Mouse (Mus musculus) CH12.LX (cell line): ENCODE results near the gene Pmis2. TPM values are rescaled to one million over a fixed set of nuclear protein-coding genes. Genes with fewer than 3 reads are reported as not detected.
A peak's percentile ranks its signal among the peaks of the same experiment; 100 is the strongest.

Experiments
- DNase-seq: peaks from one replicate; pipeline ENCODE4 v3.0.0-alpha.2; 2013; ENCODE audit errors: extremely low read depth
- H3K27ac ChIP-seq: 2 replicates; pipeline ENCODE4 v1.5.1; 2012; ENCODE audit warnings: low read depth, mild to moderate bottlenecking, control low read depth, moderate library complexity; ENCODE audit not compliant: insufficient read depth
- H3K27me3 ChIP-seq: replicated peaks from 2 replicates; pipeline ENCODE3; 2012; ENCODE audit warnings: inconsistent platforms
- H3K36me3 ChIP-seq, 2 experiments: replicated peaks in 1 of 2; 2 replicates each; pipeline versions ENCODE3 to v1.6.1; 2012; ENCODE audit warnings: inconsistent platforms in 1 of 2, low read length in 1 of 2, mild to moderate bottlenecking in 1 of 2, mixed read lengths in 1 of 2, moderate library complexity in 1 of 2; ENCODE audit not compliant: control insufficient read depth in 1 of 2, insufficient read depth in 1 of 2
- H3K4me1 ChIP-seq, 2 experiments: 2 replicates each; pipeline ENCODE4 v1.6.1; 2012; ENCODE audit warnings: inconsistent platforms in 1 of 2, moderate library complexity in 1 of 2; ENCODE audit not compliant: insufficient read depth in 2 of 2, control insufficient read depth in 1 of 2
- H3K4me2 ChIP-seq: 2 replicates; pipeline ENCODE4 v1.6.1; 2012; ENCODE audit warnings: low read depth, mild to moderate bottlenecking, control low read depth; ENCODE audit not compliant: poor library complexity, insufficient read depth, severe bottlenecking
- H3K4me3 ChIP-seq, 3 experiments: fragments of 150-350 bp in 1 of 3; sonication (generic) in 1 of 3; replicated peaks in 1 of 3; 2 replicates each; pipeline versions ENCODE3 to v1.5.1; 2011 to 2012; ENCODE audit warnings: low read depth in 2 of 3, low read length in 2 of 3, mild to moderate bottlenecking in 2 of 3, moderate library complexity in 2 of 3, control low read depth in 1 of 3, improper control_type of control experiment in 1 of 3, inconsistent platforms in 1 of 3, mixed read lengths in 1 of 3; ENCODE audit not compliant: poor library complexity in 1 of 3
- H3K79me2 ChIP-seq: replicated peaks from 2 replicates; pipeline ENCODE4 v1.6.1; 2012; ENCODE audit warnings: mild to moderate bottlenecking, moderate library complexity; ENCODE audit not compliant: control insufficient read depth, poor library complexity, insufficient read depth, severe bottlenecking; ENCODE audit errors: extremely low read depth
- H3K9ac ChIP-seq: 2 replicates; pipeline ENCODE4 v1.6.1; 2012; ENCODE audit warnings: low read depth, mild to moderate bottlenecking, control low read depth, moderate library complexity; ENCODE audit not compliant: insufficient read depth
- H3K9me3 ChIP-seq: replicated peaks from 2 replicates; pipeline ENCODE3; 2012; ENCODE audit warnings: low read length, inconsistent platforms, mixed read lengths
- CTCF ChIP-seq, 2 experiments: IDR thresholded peaks in 1 of 2; conservative IDR thresholded peaks in 1 of 2; 2 replicates each; pipeline ENCODE4 v1.5.1; 2011 to 2012; ENCODE audit warnings: low read depth in 2 of 2, low read length in 2 of 2, improper control_type of control experiment in 1 of 2, inconsistent platforms in 1 of 2, mild to moderate bottlenecking in 1 of 2, moderate library complexity in 1 of 2
- ELF1 ChIP-seq: IDR thresholded peaks from 2 replicates; pipeline ENCODE4 v1.6.1; 2014; ENCODE audit warnings: low read depth, mild to moderate bottlenecking, inconsistent platforms, low read length, improper control_type of control experiment
- EP300 ChIP-seq: IDR thresholded peaks from 2 replicates; pipeline ENCODE4 v1.6.1; 2011; ENCODE audit warnings: low read length, improper control_type of control experiment
- ETS1 ChIP-seq: conservative IDR thresholded peaks from 2 replicates; pipeline ENCODE4 v1.6.1; 2012; ENCODE audit warnings: low read depth, mild to moderate bottlenecking, inconsistent platforms, low read length, improper control_type of control experiment, moderate library complexity
- HCFC1 ChIP-seq: IDR thresholded peaks from 2 replicates; pipeline ENCODE4 v1.6.1; 2012; ENCODE audit warnings: low read depth, mild to moderate bottlenecking, inconsistent platforms, low read length, improper control_type of control experiment
- JUN ChIP-seq: IDR thresholded peaks from 2 replicates; pipeline ENCODE4 v1.6.1; 2011; ENCODE audit warnings: low read depth, mild to moderate bottlenecking, low read length, improper control_type of control experiment, moderate library complexity; ENCODE audit not compliant: insufficient read depth
- KAT2A ChIP-seq: IDR thresholded peaks from 2 replicates; pipeline ENCODE4 v1.6.1; 2012; ENCODE audit warnings: low read length, improper control_type of control experiment, inconsistent platforms; ENCODE audit not compliant: insufficient replicate concordance
- MAZ ChIP-seq: IDR thresholded peaks from 2 replicates; pipeline ENCODE4 v1.6.1; 2012; ENCODE audit warnings: low read depth, mild to moderate bottlenecking, inconsistent platforms, low read length, improper control_type of control experiment, moderate library complexity
- MXI1 ChIP-seq: IDR thresholded peaks from 2 replicates; pipeline ENCODE4 v1.6.1; 2011; ENCODE audit warnings: mild to moderate bottlenecking, low read depth, low read length, improper control_type of control experiment
- MYC ChIP-seq: IDR thresholded peaks from 2 replicates; pipeline ENCODE4 v1.6.1; 2011; ENCODE audit warnings: low read depth, mild to moderate bottlenecking, improper control_type of control experiment, low read length
- NELFE ChIP-seq: IDR thresholded peaks from 2 replicates; pipeline ENCODE4 v1.6.1; 2011; ENCODE audit warnings: low read depth, low read length, improper control_type of control experiment
- PAX5 ChIP-seq: IDR thresholded peaks from 2 replicates; pipeline ENCODE4 v1.6.1; 2012; ENCODE audit warnings: low read length, inconsistent platforms, mixed read lengths
- POLR2A ChIP-seq: IDR thresholded peaks from 2 replicates; pipeline ENCODE4 v1.6.1; 2011; ENCODE audit warnings: low read depth, mild to moderate bottlenecking, improper control_type of control experiment, low read length
- RAD21 ChIP-seq: IDR thresholded peaks from 2 replicates; pipeline ENCODE4 v1.6.1; 2011; ENCODE audit warnings: low read depth, mild to moderate bottlenecking, low read length, improper control_type of control experiment, moderate library complexity
- SIN3A ChIP-seq: IDR thresholded peaks from 2 replicates; pipeline ENCODE4 v1.6.1; 2012; ENCODE audit warnings: low read length, improper control_type of control experiment, inconsistent platforms
- UBTF ChIP-seq: IDR thresholded peaks from 2 replicates; pipeline ENCODE4 v1.6.1; 2012; ENCODE audit warnings: low read depth, mild to moderate bottlenecking, inconsistent platforms, low read length, improper control_type of control experiment, moderate library complexity
- USF1 ChIP-seq: IDR thresholded peaks from 2 replicates; pipeline ENCODE4 v1.6.1; 2014; ENCODE audit warnings: low read depth, mild to moderate bottlenecking, inconsistent platforms, low read length, improper control_type of control experiment
- USF2 ChIP-seq: conservative IDR thresholded peaks from 2 replicates; pipeline ENCODE4 v1.6.1; 2011; ENCODE audit warnings: low read depth, low read length, improper control_type of control experiment
- ZKSCAN1 ChIP-seq: IDR thresholded peaks from 2 replicates; pipeline ENCODE4 v1.6.1; 2012; ENCODE audit warnings: low read depth, inconsistent platforms, low read length, improper control_type of control experiment, borderline replicate concordance
- ZMIZ1 ChIP-seq: IDR thresholded peaks from 2 replicates; pipeline ENCODE4 v1.6.1; 2012; ENCODE audit warnings: low read depth, mild to moderate bottlenecking, inconsistent platforms, low read length, improper control_type of control experiment
- ZNF384 ChIP-seq: IDR thresholded peaks from 2 replicates; pipeline ENCODE4 v1.6.1; 2012; ENCODE audit warnings: low read depth, low read length, improper control_type of control experiment, inconsistent platforms
- dilution Hi-C: fragments of 300-500 bp; cut with MboI; formaldehyde crosslinking; loops from 2 replicates; pipeline ENCODE4 v1.14.3; 2020; ENCODE audit warnings: low sequenced_read_pairs; ENCODE audit not compliant: extremely low pct_unique_long_range_greater_than_20kb, extremely low pct_ligation_motif_present
- in situ Hi-C: fragments of 300-500 bp; cut with MboI; formaldehyde crosslinking; loops from 3 replicates; pipeline ENCODE4 v1.14.3; 2019; ENCODE audit warnings: low sequenced_read_pairs, low pct_ligation_motif_present, low pct_unique_long_range_greater_than_20kb, mixed read lengths
- polyA plus RNA-seq: library from polyadenylated mRNA; unstranded; fragments of >175 nt; gene quantifications from 2 replicates; pipeline ENCODE4 v1.2.1, GENCODE M21; 2012; ENCODE audit warnings: low read depth; ENCODE audit not compliant: insufficient read length
- total RNA-seq, 2 experiments: library from RNA; depleted of rRNA; stranded (reverse); fragments of 300-350 nt in 1 of 2; fragments of >200 nt in 1 of 2; gene quantifications; 2 replicates each; pipeline ENCODE4 v1.2.3; 2012 to 2014

Pmis2 gene
- total and polyA plus RNA-seq, 3 experiments, result not detected

DNA sequence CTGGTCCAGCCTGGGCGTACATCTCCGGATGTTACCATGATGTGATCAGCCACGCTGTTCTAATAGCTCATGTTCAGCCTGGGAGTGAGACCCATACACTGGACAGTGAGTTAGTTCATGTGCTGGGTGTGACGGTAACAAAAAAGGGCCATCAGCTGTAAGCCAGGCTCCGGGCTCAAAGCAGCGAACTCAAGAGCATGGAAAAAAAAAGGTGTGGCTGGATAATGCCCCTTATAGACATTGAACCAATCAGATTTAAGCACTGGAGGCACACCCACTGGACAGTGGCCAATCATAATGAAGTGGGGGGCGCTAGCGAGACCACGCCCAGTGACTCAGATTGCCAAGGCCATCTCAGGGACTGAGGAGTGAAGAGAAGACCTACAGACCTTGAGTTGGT, 27.2 kb upstream of the Pmis2 start, which contains the start of gene 2200002J24Rik (continued):
- TF ChIP-seq MYC (no peak), ZKSCAN1 (no peak)

- Histone ChIP-seq H3K27ac (no peak overlapping the region), H3K4me2 (peak overlapping the region; percentile 94), H3K9ac (peak overlapping the region; percentile 35), H3K27me3 (no peaks in the 10 kb centered on the region), H3K9me3 (no peaks in the 10 kb centered on the region), H3K4me3 (peak overlapping the region in 1 of 3 experiments; percentile 37), H3K79me2 (no peaks in the 10 kb centered on the region), H3K36me3 (no peaks in the 10 kb centered on the region), H3K4me1 (peaks cover 2 to 21% of the 10 kb centered on the region in 2 experiments; a peak in 3 of 4 replicates)
- TF ChIP-seq UBTF, result no peak
- no peak for TF ChIP-seq MXI1
- peak; percentile 48 for TF ChIP-seq ELF1
- peak; percentile 15; the same call in 1 of the 2 replicates for TF ChIP-seq NELFE
- no peak for TF ChIP-seq USF1
- TF ChIP-seq EP300, result 0 out of 2 replicates have a peak, but pooled peaks have one; percentile 7
- no peak for TF ChIP-seq HCFC1
- DNase-seq, result peak; percentile 61
- in situ Hi-C loops, result no loop called here
- dilution Hi-C loops, result no loop called here
Measured at GRCm38 (mm10) chr7:30698101-30698500, 26.7 kb upstream of the Pmis2 start.

GRCm38 (mm10) chr7:30688325-30688724, 16.9 kb upstream of the Pmis2 start:
- H3K79me2 ChIP-seq, result no peaks in the 10 kb centered on the region
- no peak overlapping the region for H3K4me3 ChIP-seq
- no peaks in the 10 kb centered on the region for H3K36me3 ChIP-seq
- H3K4me1 ChIP-seq, result no peaks in the 10 kb centered on the region
- H3K9me3 ChIP-seq, result no peaks in the 10 kb centered on the region
- H3K27me3 ChIP-seq, result peaks cover 2% of the 10 kb centered on the region
- in situ Hi-C loops (no loop called here), dilution Hi-C loops (no loop called here)
- TF ChIP-seq HCFC1 (no peak), USF1 (no peak), KAT2A (no peak)
- H3K9ac ChIP-seq, result no peak overlapping the region
- H3K4me2 ChIP-seq, result no peak overlapping the region
- no peak overlapping the region for H3K27ac ChIP-seq
- DNase-seq, result no peak

- no peak overlapping the region for H3K27ac ChIP-seq
- no peaks in the 10 kb centered on the region for H3K36me3 ChIP-seq
- H3K9ac ChIP-seq, result no peak overlapping the region
- no peak for TF ChIP-seq USF1
- TF ChIP-seq MXI1, result no peak
- TF ChIP-seq UBTF, result no peak
- TF ChIP-seq USF2, result no peak
- no peak for TF ChIP-seq SIN3A
- TF ChIP-seq CTCF (conservative IDR thresholded peaks at IDR 0.05 in 1 of 2, IDR thresholded peaks at IDR 0.05 in 1 of 2; ENCODE audit: low read depth in 2 of 2, low read length in 2 of 2), result no peak
- TF ChIP-seq RAD21, result no peak
- TF ChIP-seq ZNF384, result no peak
- no peak for TF ChIP-seq ETS1
- no peak for TF ChIP-seq MAZ
- TF ChIP-seq POLR2A, result no peak
- TF ChIP-seq EP300, result no peak
- TF ChIP-seq ZMIZ1, result no peak
- TF ChIP-seq HCFC1, result no peak
- TF ChIP-seq JUN, result no peak
- TF ChIP-seq PAX5, result no peak
- no peak for TF ChIP-seq MYC
- H3K27me3 ChIP-seq, result peaks cover 8% of the 10 kb centered on the region
- H3K9me3 ChIP-seq, result no peaks in the 10 kb centered on the region
- no peak for DNase-seq
- H3K4me2 ChIP-seq, result no peak overlapping the region
- no peaks in the 10 kb centered on the region for H3K4me1 ChIP-seq
- no peaks in the 10 kb centered on the region for H3K79me2 ChIP-seq
- in situ Hi-C loops, result no loop called here
- H3K4me3 ChIP-seq, result no peak overlapping the region
- dilution Hi-C loops, result no loop called here
Measured at GRCm38 (mm10) chr7:30683425-30683824, 12.0 kb upstream of the Pmis2 start.
